Mouse (Mus musculus): ENCODE measurements around the gene Gm3417.
"Not testable (repeated sequence)": the region's sequence is repeated elsewhere in the genome, so short reads cannot be mapped to it uniquely, and the experiment has no call there.

- TF ChIP-seq EP300, CTCF (IDR thresholded peaks at IDR 0.05; ENCODE audit: low read depth): not testable (repeated sequence)
These were observed 36.4 kb downstream of the Gm3417 start for GRCm38 (mm10) chr17:14942181-14942580.

Data from heart, postnatal 0 days (tissue).